Mouse (Mus musculus) forebrain, embryonic 11.5 days (tissue): ENCODE results near the gene Pgm5. TPM values are rescaled to one million over a fixed set of nuclear protein-coding genes. Genes with fewer than 3 reads are reported as not detected.

Experiments used
- ATAC-seq: fragments of 200-750 bp; cut with Nextera tagmentation; replicated peaks from 2 replicates; pipeline ENCODE4 v1.8.0; 2017; ENCODE audit warnings: moderate TSS enrichment; ENCODE audit not compliant: low FRiP score
- DNase-seq: peaks from one replicate; pipeline ENCODE4 v3.0.0-alpha.2; 2017; ENCODE audit warnings: low spot score
- H3K27ac ChIP-seq: fragments of 300-500 bp; sonication (generic); 2 replicates; pipeline ENCODE4 v1.5.1; 2014; ENCODE audit warnings: low read depth, low read length
- H3K27me3 ChIP-seq: fragments of 300-500 bp; sonication (generic); 2 replicates; pipeline ENCODE4 v1.6.1; 2014; ENCODE audit warnings: mild to moderate bottlenecking, low read length, mixed read lengths; ENCODE audit not compliant: control insufficient read depth, insufficient read depth
- H3K36me3 ChIP-seq: fragments of 300-500 bp; sonication (generic); 2 replicates; pipeline ENCODE4 v1.6.1; 2014; ENCODE audit warnings: mild to moderate bottlenecking, low read length, moderate library complexity, mixed read lengths; ENCODE audit not compliant: control insufficient read depth, insufficient read depth
- H3K4me1 ChIP-seq: fragments of 300-500 bp; sonication (generic); replicated peaks from 2 replicates; pipeline ENCODE4 v1.6.1; 2014; ENCODE audit warnings: low read length, mixed read lengths; ENCODE audit not compliant: control insufficient read depth, insufficient read depth
- H3K4me2 ChIP-seq: fragments of 300-500 bp; sonication (generic); 2 replicates; pipeline ENCODE4 v1.6.1; 2014; ENCODE audit warnings: low read depth, mild to moderate bottlenecking, low read length, moderate library complexity, mixed read lengths; ENCODE audit not compliant: severe bottlenecking
- H3K4me3 ChIP-seq: fragments of 300-500 bp; sonication (generic); 2 replicates; pipeline ENCODE4 v1.5.1; 2014; ENCODE audit warnings: low read depth, low read length
- H3K9ac ChIP-seq: fragments of 300-500 bp; sonication (generic); 2 replicates; pipeline ENCODE4 v1.6.1; 2014; ENCODE audit warnings: low read length
- H3K9me3 ChIP-seq: fragments of 300-500 bp; sonication (generic); 2 replicates; pipeline ENCODE4 v1.6.1; 2016; ENCODE audit warnings: low read length, mixed read lengths; ENCODE audit not compliant: control insufficient read depth
- WGBS: fragments of 180-500 bp; shearing (Covaris S2); extraction: QIAGEN DNeasy Blood & Tissue Kit; methylation state at CpG from one replicate; pipeline ENCODE4 v1.1.7; 2014; 5-methylcytosine and 5-hydroxymethylcytosine counted together
- polyA plus RNA-seq: library from polyadenylated mRNA; unstranded; fragments of >200 nt; fragmentation: Nextera tagmentation; extraction: Ambion mirVana; gene quantifications from 2 replicates; pipeline ENCODE4 v1.2.1, GENCODE M21; 2014

The Pgm5 gene
- polyA plus RNA-seq, 1 experiment from 2014 or later, result 0.35 TPM

- 80% methylated on average over 12 of the region's 12 CpGs for WGBS
- DNase-seq (no peak), ATAC-seq (no peak)
- no peaks in the 10 kb centered on the region for H3K4me1 ChIP-seq
- no peak overlapping the region for H3K4me2 ChIP-seq
- H3K27me3 ChIP-seq, result no peaks in the 10 kb centered on the region
- H3K36me3 ChIP-seq, result no peaks in the 10 kb centered on the region
- H3K9me3 ChIP-seq, result no peaks in the 10 kb centered on the region
- H3K27ac ChIP-seq, result no peak overlapping the region
- no peak overlapping the region for H3K9ac ChIP-seq
- H3K4me3 ChIP-seq, result no peak overlapping the region
Measured at GRCm38 (mm10) chr19:24683016-24683720, 178.5 kb downstream of the Pgm5 start.

- Histone ChIP-seq H3K9me3 (no peaks in the 10 kb centered on the region), H3K4me3 (no peak overlapping the region), H3K4me1 (no peaks in the 10 kb centered on the region), H3K9ac (no peak overlapping the region), H3K36me3 (no peaks in the 10 kb centered on the region), H3K27ac (no peak overlapping the region), H3K4me2 (no peak overlapping the region), H3K27me3 (no peaks in the 10 kb centered on the region)
- DNase-seq, result no peak
- WGBS, result 68% methylated on average over 8 of the region's 8 CpGs
- no peak for ATAC-seq
Measured at GRCm38 (mm10) chr19:24677242-24677984, 184.2 kb downstream of the Pgm5 start.

GRCm38 (mm10) chr19:24676429-24676828 is 185.2 kb downstream of the Pgm5 start:
- H3K36me3 ChIP-seq, result no peaks in the 10 kb centered on the region
- no peak overlapping the region for H3K4me3 ChIP-seq
- H3K4me2 ChIP-seq, result no peak overlapping the region
- DNase-seq, result no peak
- H3K9me3 ChIP-seq, result no peaks in the 10 kb centered on the region
- ATAC-seq, result no peak
- WGBS, result 91% methylated on average over 7 of the region's 7 CpGs
- no peak overlapping the region for H3K9ac ChIP-seq
- H3K4me1 ChIP-seq, result no peaks in the 10 kb centered on the region
- H3K27me3 ChIP-seq, result no peaks in the 10 kb centered on the region
- no peak overlapping the region for H3K27ac ChIP-seq

- Histone ChIP-seq H3K4me1 (no peaks in the 10 kb centered on the region), H3K27ac (no peak within 1 kb of the TSS), H3K27me3 (no peaks in the 10 kb centered on the region), H3K9me3 (no peaks in the 10 kb centered on the region), H3K9ac (no peak within 1 kb of the TSS), H3K4me3 (no peak within 1 kb of the TSS), H3K4me2 (no peak within 1 kb of the TSS), H3K36me3 (no peaks in the 10 kb centered on the region)
- DNase-seq (no peak), ATAC-seq (no peak)
- 81% methylated on average over 4 of the region's 4 CpGs for WGBS
Measured at GRCm38 (mm10) chr19:24673762-24674161, 187.9 kb downstream of the Pgm5 start, which contains the start of gene Tmem252. TSS of gene Tmem252 (plus strand) at chr19:24674008.

GRCm38 (mm10) chr19:24673331-24673730 is 188.3 kb downstream of the Pgm5 start:
- Histone ChIP-seq H3K27ac (no peak overlapping the region), H3K27me3 (no peaks in the 10 kb centered on the region), H3K9me3 (no peaks in the 10 kb centered on the region), H3K4me2 (no peak overlapping the region), H3K4me3 (no peak overlapping the region), H3K4me1 (no peaks in the 10 kb centered on the region), H3K9ac (no peak overlapping the region), H3K36me3 (no peaks in the 10 kb centered on the region)
- WGBS, result 90% methylated on average over 10 of the region's 10 CpGs
- DNase-seq (no peak), ATAC-seq (no peak)

GRCm38 (mm10) chr19:24672366-24672960 is 189.2 kb downstream of the Pgm5 start:
- Histone ChIP-seq H3K9ac (no peak overlapping the region), H3K4me1 (no peaks in the 10 kb centered on the region), H3K9me3 (no peaks in the 10 kb centered on the region), H3K27ac (no peak overlapping the region), H3K4me2 (no peak overlapping the region), H3K36me3 (no peaks in the 10 kb centered on the region), H3K27me3 (no peaks in the 10 kb centered on the region), H3K4me3 (no peak overlapping the region)
- WGBS, result 83% methylated on average over 10 of the region's 10 CpGs
- ATAC-seq, result no peak
- no peak for DNase-seq

GRCm38 (mm10) chr19:24671571-24671970 is 190.1 kb downstream of the Pgm5 start:
- Histone ChIP-seq H3K4me2 (no peak overlapping the region), H3K27me3 (no peaks in the 10 kb centered on the region), H3K4me1 (no peaks in the 10 kb centered on the region), H3K9ac (no peak overlapping the region), H3K27ac (no peak overlapping the region), H3K4me3 (no peak overlapping the region), H3K36me3 (no peaks in the 10 kb centered on the region), H3K9me3 (no peaks in the 10 kb centered on the region)
- ATAC-seq, result no peak
- 43% methylated on average over 3 of the region's 3 CpGs for WGBS
- no peak for DNase-seq

- no peaks in the 10 kb centered on the region for H3K4me1 ChIP-seq
- DNase-seq, result no peak
- no peak overlapping the region for H3K27ac ChIP-seq
- no peak overlapping the region for H3K9ac ChIP-seq
- H3K9me3 ChIP-seq, result no peaks in the 10 kb centered on the region
- no peak overlapping the region for H3K4me2 ChIP-seq
- H3K4me3 ChIP-seq, result no peak overlapping the region
- ATAC-seq, result no peak
- no peaks in the 10 kb centered on the region for H3K27me3 ChIP-seq
- H3K36me3 ChIP-seq, result no peaks in the 10 kb centered on the region
- 86% methylated on average over 3 of the region's 3 CpGs for WGBS
Measured at GRCm38 (mm10) chr19:24667527-24667926, 194.1 kb downstream of the Pgm5 start.
